Mouse (Mus musculus): ENCODE measurements around the gene Otog. TPM values are rescaled to one million over a fixed set of nuclear protein-coding genes. Genes with fewer than 3 reads are reported as not detected.

The Otog gene
- polyA plus RNA-seq, 1 experiment from 2014 or later: not detected

- Histone ChIP-seq H3K9ac (no peak overlapping the region), H3K4me2 (no peak overlapping the region), H3K27ac (replicated peaks) (no peak overlapping the region), H3K36me3 (replicated peaks) (no peaks in the 10 kb centered on the region), H3K4me1 (replicated peaks) (no peaks in the 10 kb centered on the region), H3K27me3 (no peaks in the 10 kb centered on the region), H3K4me3 (replicated peaks) (no peak overlapping the region), H3K9me3 (replicated peaks) (no peaks in the 10 kb centered on the region)
- WGBS (ENCODE audit: insufficient replicate concordance): 53% methylated on average over 3 of the region's 3 CpGs
- ATAC-seq (ENCODE audit: insufficient read depth): no peak
Observed at GRCm38 (mm10) chr7:46321242-46321641, 80.5 kb downstream of the Otog start.

GRCm38 (mm10) chr7:46327896-46328295 lies 87.1 kb downstream of the Otog start:
- H3K4me2 ChIP-seq: no peak overlapping the region
- no peaks in the 10 kb centered on the region for H3K9me3 ChIP-seq (replicated peaks)
- H3K27ac ChIP-seq (replicated peaks): no peak overlapping the region
- H3K36me3 ChIP-seq (replicated peaks): no peaks in the 10 kb centered on the region
- ATAC-seq (ENCODE audit: insufficient read depth): no peak
- H3K4me3 ChIP-seq (replicated peaks): no peak overlapping the region
- H3K9ac ChIP-seq: no peak overlapping the region
- 47% methylated on average over 4 of the region's 4 CpGs for WGBS (ENCODE audit: insufficient replicate concordance)
- no peaks in the 10 kb centered on the region for H3K4me1 ChIP-seq (replicated peaks)
- no peaks in the 10 kb centered on the region for H3K27me3 ChIP-seq

GRCm38 (mm10) chr7:46337397-46337796 lies 96.6 kb downstream of the Otog start:
- no peaks in the 10 kb centered on the region for H3K9me3 ChIP-seq (replicated peaks)
- H3K36me3 ChIP-seq (replicated peaks): no peaks in the 10 kb centered on the region
- no peak overlapping the region for H3K27ac ChIP-seq (replicated peaks)
- no peaks in the 10 kb centered on the region for H3K27me3 ChIP-seq
- no peak overlapping the region for H3K4me3 ChIP-seq (replicated peaks)
- WGBS (ENCODE audit: insufficient replicate concordance): 76% methylated on average over 9 of the region's 9 CpGs
- no peak for ATAC-seq (ENCODE audit: insufficient read depth)
- H3K9ac ChIP-seq: no peak overlapping the region
- no peak overlapping the region for H3K4me2 ChIP-seq
- no peaks in the 10 kb centered on the region for H3K4me1 ChIP-seq (replicated peaks)

- Histone ChIP-seq H3K27ac (replicated peaks) (no peak overlapping the region), H3K4me3 (replicated peaks) (no peak overlapping the region), H3K27me3 (no peaks in the 10 kb centered on the region), H3K9ac (no peak overlapping the region), H3K9me3 (replicated peaks) (no peaks in the 10 kb centered on the region), H3K36me3 (replicated peaks) (no peaks in the 10 kb centered on the region), H3K4me2 (no peak overlapping the region), H3K4me1 (replicated peaks) (no peaks in the 10 kb centered on the region)
- no peak for ATAC-seq (ENCODE audit: insufficient read depth)
- 45% methylated on average over 3 of the region's 3 CpGs for WGBS (ENCODE audit: insufficient replicate concordance)
Observed at GRCm38 (mm10) chr7:46339818-46340217, 99.0 kb downstream of the Otog start.

- no peak for ATAC-seq (ENCODE audit: insufficient read depth)
- Histone ChIP-seq H3K9me3 (replicated peaks) (no peaks in the 10 kb centered on the region), H3K27ac (replicated peaks) (no peak overlapping the region), H3K27me3 (no peaks in the 10 kb centered on the region), H3K9ac (no peak overlapping the region), H3K4me1 (replicated peaks) (no peaks in the 10 kb centered on the region), H3K4me3 (replicated peaks) (no peak overlapping the region), H3K36me3 (replicated peaks) (no peaks in the 10 kb centered on the region), H3K4me2 (no peak overlapping the region)
- 62% methylated on average over 5 of the region's 5 CpGs for WGBS (ENCODE audit: insufficient replicate concordance)
Observed at GRCm38 (mm10) chr7:46340295-46340694, 99.5 kb downstream of the Otog start.

GRCm38 (mm10) chr7:46341471-46341870 lies 100.7 kb downstream of the Otog start:
- H3K9ac ChIP-seq: no peak overlapping the region
- H3K9me3 ChIP-seq (replicated peaks): no peaks in the 10 kb centered on the region
- no peak overlapping the region for H3K4me3 ChIP-seq (replicated peaks)
- no peak overlapping the region for H3K4me2 ChIP-seq
- H3K4me1 ChIP-seq (replicated peaks): no peaks in the 10 kb centered on the region
- WGBS (ENCODE audit: insufficient replicate concordance): 54% methylated on average over 9 of the region's 9 CpGs
- ATAC-seq (ENCODE audit: insufficient read depth): no peak
- no peaks in the 10 kb centered on the region for H3K36me3 ChIP-seq (replicated peaks)
- H3K27ac ChIP-seq (replicated peaks): no peak overlapping the region
- H3K27me3 ChIP-seq: no peaks in the 10 kb centered on the region

GRCm38 (mm10) chr7:46347692-46348091 lies 106.9 kb downstream of the Otog start:
- H3K9me3 ChIP-seq (replicated peaks): no peaks in the 10 kb centered on the region
- H3K9ac ChIP-seq: no peak overlapping the region
- H3K27me3 ChIP-seq: peaks cover 30% of the 10 kb centered on the region
- ATAC-seq (ENCODE audit: insufficient read depth): no peak
- WGBS (ENCODE audit: insufficient replicate concordance): 46% methylated on average over 4 of the region's 4 CpGs
- no peaks in the 10 kb centered on the region for H3K4me1 ChIP-seq (replicated peaks)
- H3K36me3 ChIP-seq (replicated peaks): no peaks in the 10 kb centered on the region
- H3K27ac ChIP-seq (replicated peaks): no peak overlapping the region
- no peak overlapping the region for H3K4me2 ChIP-seq
- H3K4me3 ChIP-seq (replicated peaks): no peak overlapping the region

- no peak for ATAC-seq (ENCODE audit: insufficient read depth)
- peaks cover 30% of the 10 kb centered on the region for H3K27me3 ChIP-seq
- WGBS (ENCODE audit: insufficient replicate concordance): 8% methylated on average over 36 of the region's 36 CpGs
- no peaks in the 10 kb centered on the region for H3K9me3 ChIP-seq (replicated peaks)
- H3K4me3 ChIP-seq (replicated peaks): no peak overlapping the region
- no peak overlapping the region for H3K27ac ChIP-seq (replicated peaks)
- no peak overlapping the region for H3K9ac ChIP-seq
- H3K36me3 ChIP-seq (replicated peaks): no peaks in the 10 kb centered on the region
- H3K4me2 ChIP-seq: no peak overlapping the region
- no peaks in the 10 kb centered on the region for H3K4me1 ChIP-seq (replicated peaks)
Observed at GRCm38 (mm10) chr7:46348813-46349212, 108.0 kb downstream of the Otog start.

- no peaks in the 10 kb centered on the region for H3K4me1 ChIP-seq (replicated peaks)
- H3K4me3 ChIP-seq (replicated peaks): no peak overlapping the region
- H3K36me3 ChIP-seq (replicated peaks): no peaks in the 10 kb centered on the region
- H3K27me3 ChIP-seq: peaks cover 30% of the 10 kb centered on the region
- no peak overlapping the region for H3K27ac ChIP-seq (replicated peaks)
- 36% methylated on average over 9 of the region's 9 CpGs for WGBS (ENCODE audit: insufficient replicate concordance)
- no peaks in the 10 kb centered on the region for H3K9me3 ChIP-seq (replicated peaks)
- no peak overlapping the region for H3K9ac ChIP-seq
- no peak for ATAC-seq (ENCODE audit: insufficient read depth)
- H3K4me2 ChIP-seq: no peak overlapping the region
Observed at GRCm38 (mm10) chr7:46350119-46350702, 109.4 kb downstream of the Otog start.

- no peaks in the 10 kb centered on the region for H3K36me3 ChIP-seq (replicated peaks)
- no peak overlapping the region for H3K27ac ChIP-seq (replicated peaks)
- ATAC-seq (ENCODE audit: insufficient read depth): no peak
- WGBS (ENCODE audit: insufficient replicate concordance): 50% methylated on average over 2 of the region's 2 CpGs
- H3K4me2 ChIP-seq: no peak overlapping the region
- no peak overlapping the region for H3K4me3 ChIP-seq (replicated peaks)
- H3K9ac ChIP-seq: no peak overlapping the region
- no peaks in the 10 kb centered on the region for H3K9me3 ChIP-seq (replicated peaks)
- H3K27me3 ChIP-seq: peaks cover 27% of the 10 kb centered on the region
- no peaks in the 10 kb centered on the region for H3K4me1 ChIP-seq (replicated peaks)
Observed at GRCm38 (mm10) chr7:46352748-46353147, 112.0 kb downstream of the Otog start.

GRCm38 (mm10) chr7:46353216-46353615 lies 112.4 kb downstream of the Otog start:
- Histone ChIP-seq H3K4me2 (no peak overlapping the region), H3K36me3 (replicated peaks) (no peaks in the 10 kb centered on the region), H3K27me3 (peaks cover 22% of the 10 kb centered on the region), H3K4me1 (replicated peaks) (no peaks in the 10 kb centered on the region), H3K9ac (no peak overlapping the region), H3K27ac (replicated peaks) (no peak overlapping the region), H3K4me3 (replicated peaks) (no peak overlapping the region), H3K9me3 (replicated peaks) (no peaks in the 10 kb centered on the region)
- WGBS (ENCODE audit: insufficient replicate concordance): 43% methylated on average over 8 of the region's 8 CpGs
- no peak for ATAC-seq (ENCODE audit: insufficient read depth)

- Histone ChIP-seq H3K4me3 (replicated peaks) (no peak overlapping the region), H3K9ac (no peak overlapping the region), H3K4me1 (replicated peaks) (no peaks in the 10 kb centered on the region), H3K27ac (replicated peaks) (no peak overlapping the region), H3K9me3 (replicated peaks) (no peaks in the 10 kb centered on the region), H3K36me3 (replicated peaks) (no peaks in the 10 kb centered on the region), H3K27me3 (peaks cover 15% of the 10 kb centered on the region), H3K4me2 (no peak overlapping the region)
- no peak for ATAC-seq (ENCODE audit: insufficient read depth)
- 23% methylated on average over 4 of the region's 4 CpGs for WGBS (ENCODE audit: insufficient replicate concordance)
Observed at GRCm38 (mm10) chr7:46353875-46354274, 113.1 kb downstream of the Otog start.
